Mouse (Mus musculus) limb, embryonic 14.5 days (tissue): ENCODE data around the gene Tmem94. TPM values are rescaled to one million over a fixed set of nuclear protein-coding genes. Genes with fewer than 3 reads are reported as not detected.

Source experiments
- ATAC-seq: fragments of 200-750 bp; cut with Nextera tagmentation; 2 replicates; pipeline ENCODE4 v1.8.0; 2017; ENCODE audit warnings: low read depth, moderate number of reproducible peaks, moderate TSS enrichment; ENCODE audit not compliant: low FRiP score
- DNase-seq: peaks from one replicate; pipeline ENCODE4 v3.0.0-alpha.2; 2015; ENCODE audit warnings: low spot score
- H3K27ac ChIP-seq: fragments of 300-500 bp; sonication (generic); replicated peaks from 2 replicates; pipeline ENCODE4 v1.5.1; 2014; ENCODE audit warnings: low read depth, mild to moderate bottlenecking, low read length, moderate library complexity, mixed read lengths
- H3K27me3 ChIP-seq: fragments of 300-500 bp; sonication (generic); 2 replicates; pipeline ENCODE4 v1.6.1; 2014; ENCODE audit warnings: low read length, mixed read lengths; ENCODE audit not compliant: control insufficient read depth, insufficient read depth
- H3K36me3 ChIP-seq: fragments of 300-500 bp; sonication (generic); 2 replicates; pipeline ENCODE4 v1.6.1; 2014; ENCODE audit warnings: mild to moderate bottlenecking, low read length, moderate library complexity, mixed read lengths; ENCODE audit not compliant: control insufficient read depth, insufficient read depth
- H3K4me1 ChIP-seq: fragments of 300-500 bp; sonication (generic); 2 replicates; pipeline ENCODE4 v1.6.1; 2014; ENCODE audit warnings: antibody characterized with exemption, low read length, mixed read lengths; ENCODE audit not compliant: control insufficient read depth, insufficient read depth
- H3K4me2 ChIP-seq: fragments of 300-500 bp; sonication (generic); replicated peaks from 2 replicates; pipeline ENCODE4 v1.6.1; 2014; ENCODE audit warnings: low read depth, mild to moderate bottlenecking, low read length, moderate library complexity; ENCODE audit not compliant: severe bottlenecking
- H3K4me3 ChIP-seq: fragments of 300-500 bp; sonication (generic); replicated peaks from 2 replicates; pipeline ENCODE4 v1.5.1; 2014; ENCODE audit warnings: low read length
- H3K9ac ChIP-seq: fragments of 300-500 bp; sonication (generic); 2 replicates; pipeline ENCODE4 v1.6.1; 2014; ENCODE audit warnings: mild to moderate bottlenecking, low read depth, low read length, moderate library complexity; ENCODE audit not compliant: severe bottlenecking
- H3K9me3 ChIP-seq: fragments of 300-500 bp; sonication (generic); 2 replicates; pipeline ENCODE4 v1.6.1; 2016; ENCODE audit warnings: low read length; ENCODE audit not compliant: control insufficient read depth
- POLR2A ChIP-seq: fragments of 200-500 bp; IDR thresholded peaks from 2 replicates; pipeline ENCODE4 v1.8.0; 2012; ENCODE audit warnings: inconsistent platforms, mild to moderate bottlenecking, moderate library complexity, borderline replicate concordance; ENCODE audit not compliant: insufficient read depth, insufficient read length; ENCODE audit errors: extremely low read depth
- WGBS: fragments of 180-500 bp; shearing (Covaris S2); extraction: QIAGEN DNeasy Blood & Tissue Kit; methylation state at CpG from one replicate; pipeline ENCODE4 v1.1.7; 2014; 5-methylcytosine and 5-hydroxymethylcytosine counted together
- polyA plus RNA-seq, 2 experiments: library from polyadenylated mRNA; depleted of rRNA in 1 of 2; stranded (reverse) in 1 of 2; unstranded in 1 of 2; fragments of >200 nt; fragmentation: Nextera tagmentation in 1 of 2; extraction: Ambion mirVana in 1 of 2; gene quantifications; 2 replicates each; pipeline versions ENCODE4 v1.2.1 to v1.2.3; 2012 to 2014

The Tmem94 gene
- polyA plus RNA-seq, 2 experiments: 17.9 to 46.8 TPM

DNA sequence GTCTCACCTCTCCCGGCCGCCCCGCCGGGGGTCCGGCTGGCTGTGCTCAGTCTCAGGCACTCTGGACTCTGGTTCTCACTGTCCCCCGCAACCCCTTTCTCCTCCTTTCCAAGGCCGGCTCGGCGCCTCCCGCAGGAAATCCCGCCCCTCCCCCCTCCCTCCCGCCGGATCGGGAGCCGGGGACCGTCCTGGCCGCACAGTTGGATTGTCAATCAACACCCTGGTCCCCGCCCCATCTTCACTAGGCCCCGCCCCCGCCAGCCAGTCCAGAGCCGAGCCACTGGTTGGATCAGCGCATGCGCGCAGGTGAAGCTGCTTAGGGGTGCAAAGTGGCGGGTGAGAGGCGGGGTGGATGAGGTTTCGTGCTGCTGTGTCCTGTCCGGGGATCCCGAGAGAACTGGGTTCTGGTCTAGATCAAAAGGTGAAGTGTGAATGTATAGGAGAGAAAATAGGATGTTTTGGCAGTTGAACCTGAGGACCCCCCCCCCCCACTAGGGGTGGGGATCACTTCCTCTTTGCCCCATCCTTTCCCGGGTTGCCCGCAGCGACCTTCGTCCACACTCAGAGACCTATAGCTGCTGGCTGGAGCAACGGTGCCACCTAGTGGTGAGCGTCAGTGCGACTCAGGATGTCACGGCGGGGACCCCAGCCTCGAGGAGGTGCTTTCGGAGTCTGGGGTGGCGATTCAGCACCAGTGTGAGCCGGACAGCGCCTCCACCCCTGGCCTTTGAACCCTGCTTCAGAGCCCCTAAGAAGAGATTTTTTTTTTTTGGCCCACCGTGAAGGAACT is 48.5 kb downstream of the Tmem94 start, which contains the start of gene Caskin2:
Caskin2 (minus strand) TSS at position 133 of the 790 bp plus-strand sequence.
- ATAC-seq (peak; percentile 92), DNase-seq (peak; percentile 97)
- Histone ChIP-seq H3K4me3 (peak within 1 kb of the TSS; percentile 92), H3K9ac (peak within 1 kb of the TSS; percentile 77), H3K36me3 (peaks cover 36% of the 10 kb centered on the region), H3K9me3 (no peaks in the 10 kb centered on the region), H3K27ac (peak within 1 kb of the TSS; percentile 79), H3K27me3 (no peaks in the 10 kb centered on the region), H3K4me2 (peak within 1 kb of the TSS; percentile 97), H3K4me1 (peaks cover 49% of the 10 kb centered on the region)
- WGBS: 3% methylated on average over 38 of the region's 44 CpGs
- 0 out of 2 replicates have a peak, but pooled peaks have one; percentile 39 for TF ChIP-seq POLR2A

DNA sequence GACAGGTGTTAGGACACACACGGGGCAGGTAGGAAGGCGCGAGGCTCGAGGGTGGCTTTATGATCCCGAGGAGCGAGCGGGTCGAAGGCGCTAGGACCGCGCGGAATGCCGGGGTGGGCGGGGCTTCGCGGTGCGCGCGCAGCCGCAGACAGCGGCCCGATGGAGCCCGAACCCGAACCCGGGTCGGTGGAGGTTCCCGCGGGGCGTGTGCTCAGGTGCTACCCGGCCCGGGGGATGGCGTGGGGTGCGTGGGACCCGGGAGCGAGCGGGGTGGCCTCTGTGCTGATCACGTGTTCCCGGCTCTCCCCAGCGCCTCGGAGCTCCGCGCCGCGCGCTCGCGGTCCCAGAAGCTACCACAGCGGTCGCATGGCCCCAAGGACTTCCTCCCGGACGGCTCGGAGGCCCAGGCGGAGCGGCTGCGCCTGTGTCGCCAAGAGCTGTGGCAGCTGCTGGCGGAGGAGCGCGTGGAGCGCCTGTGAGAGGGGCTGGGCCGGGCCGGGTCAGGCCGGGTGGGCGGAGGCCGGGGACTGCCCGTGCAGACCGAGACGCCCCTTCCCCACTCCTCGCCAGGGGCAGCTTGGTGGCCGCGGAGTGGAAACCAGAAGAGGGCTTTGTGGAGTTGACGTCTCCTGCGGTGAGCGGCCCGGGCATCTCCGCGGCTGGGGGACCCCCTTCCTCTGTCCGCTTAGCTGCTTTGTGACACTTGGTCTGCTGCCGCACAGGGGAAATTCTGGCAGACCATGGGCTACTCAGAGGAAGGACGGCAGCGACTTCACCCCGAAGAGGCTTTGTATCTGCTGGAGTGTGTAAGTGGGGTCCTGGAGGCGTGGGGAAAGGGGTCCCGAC is 49.6 kb downstream of the Tmem94 start, which contains the start of gene Tsen54:
Tsen54 (plus strand) TSS at position 120 of the 846 bp plus-strand sequence.
- DNase-seq (peak; percentile 78), ATAC-seq (peak; percentile 35)
- Histone ChIP-seq H3K9me3 (no peaks in the 10 kb centered on the region), H3K4me1 (peaks cover 38% of the 10 kb centered on the region), H3K4me3 (peak within 1 kb of the TSS; percentile 92), H3K27me3 (no peaks in the 10 kb centered on the region), H3K36me3 (peaks cover 33% of the 10 kb centered on the region), H3K27ac (no peak within 1 kb of the TSS), H3K4me2 (peak within 1 kb of the TSS; percentile 97), H3K9ac (peak within 1 kb of the TSS; percentile 77)
- 1% methylated on average over 65 of the region's 84 CpGs for WGBS
- 0 out of 2 replicates have a peak, but pooled peaks have one; percentile 22 for TF ChIP-seq POLR2A

DNA sequence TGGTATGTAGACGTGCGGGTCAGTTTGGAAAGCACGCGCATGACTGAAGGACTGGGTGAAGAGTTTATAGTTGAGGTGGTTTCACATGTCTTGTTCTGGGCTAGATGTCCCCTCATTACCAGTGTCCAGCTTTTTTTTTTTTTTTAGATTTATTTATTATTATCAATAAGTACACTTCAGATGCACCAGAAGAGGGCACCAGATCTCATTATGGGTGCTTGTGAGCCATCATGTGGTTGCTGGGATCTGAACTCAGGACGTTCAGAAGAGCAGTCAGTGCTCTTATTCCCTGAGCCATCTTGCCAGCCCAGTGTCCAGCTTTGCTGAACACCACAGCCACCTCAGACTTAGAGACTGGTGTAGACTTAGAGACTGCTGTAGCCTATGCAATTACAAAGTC is 52.1 kb downstream of the Tmem94 start:
- no peak overlapping the region for H3K4me3 ChIP-seq
- H3K36me3 ChIP-seq: peaks cover 34% of the 10 kb centered on the region
- DNase-seq (no peak), ATAC-seq (no peak)
- TF ChIP-seq POLR2A: no peak
- H3K9me3 ChIP-seq: no peaks in the 10 kb centered on the region
- H3K9ac ChIP-seq: no peak overlapping the region
- peaks cover 16% of the 10 kb centered on the region for H3K4me1 ChIP-seq
- no peak overlapping the region for H3K27ac ChIP-seq
- H3K4me2 ChIP-seq: no peak overlapping the region
- WGBS: 90% methylated on average over 5 of the region's 5 CpGs
- no peaks in the 10 kb centered on the region for H3K27me3 ChIP-seq

DNA sequence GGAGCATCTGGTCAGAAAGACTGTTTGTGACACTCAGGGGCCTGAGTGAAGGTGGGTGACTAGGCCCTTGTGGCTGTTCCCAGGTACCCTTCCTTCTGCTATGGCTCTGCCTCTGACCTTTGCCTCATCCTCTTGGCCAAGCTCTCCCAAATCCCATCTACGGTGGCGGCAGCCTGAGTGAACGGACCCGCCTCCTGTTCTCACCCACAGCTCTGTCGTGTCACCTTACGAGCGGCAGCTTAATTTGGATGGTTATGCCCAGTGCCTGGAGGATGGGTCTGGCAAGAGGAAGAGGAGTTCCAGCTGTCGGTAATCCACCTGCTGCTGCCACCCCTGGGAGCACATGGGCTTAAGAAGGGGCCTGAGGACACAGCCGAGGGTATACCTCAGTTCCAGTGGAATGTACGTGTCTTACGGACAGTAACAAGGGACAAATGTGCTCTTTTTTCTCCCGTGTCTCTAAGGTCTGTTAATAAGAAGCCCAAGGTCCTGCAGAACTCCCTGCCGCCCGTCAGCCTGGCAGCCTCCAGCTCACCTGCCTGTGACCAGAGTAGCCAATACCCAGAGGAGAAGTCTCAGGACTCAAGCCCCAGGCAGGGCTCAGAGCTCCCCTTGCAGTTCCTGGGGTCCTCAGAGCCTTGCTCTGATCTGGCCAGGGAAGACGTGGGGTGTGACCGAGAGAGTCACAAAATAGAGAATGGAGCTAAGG is 54.8 kb downstream of the Tmem94 start:
- Histone ChIP-seq H3K36me3 (peaks cover 36% of the 10 kb centered on the region), H3K4me3 (no peak overlapping the region), H3K4me1 (peaks cover 13% of the 10 kb centered on the region), H3K9ac (no peak overlapping the region), H3K27me3 (peaks cover 9% of the 10 kb centered on the region), H3K9me3 (no peaks in the 10 kb centered on the region), H3K27ac (no peak overlapping the region), H3K4me2 (no peak overlapping the region)
- DNase-seq (no peak), ATAC-seq (no peak)
- WGBS: 88% methylated on average over 16 of the region's 16 CpGs
- no peak for TF ChIP-seq POLR2A

DNA sequence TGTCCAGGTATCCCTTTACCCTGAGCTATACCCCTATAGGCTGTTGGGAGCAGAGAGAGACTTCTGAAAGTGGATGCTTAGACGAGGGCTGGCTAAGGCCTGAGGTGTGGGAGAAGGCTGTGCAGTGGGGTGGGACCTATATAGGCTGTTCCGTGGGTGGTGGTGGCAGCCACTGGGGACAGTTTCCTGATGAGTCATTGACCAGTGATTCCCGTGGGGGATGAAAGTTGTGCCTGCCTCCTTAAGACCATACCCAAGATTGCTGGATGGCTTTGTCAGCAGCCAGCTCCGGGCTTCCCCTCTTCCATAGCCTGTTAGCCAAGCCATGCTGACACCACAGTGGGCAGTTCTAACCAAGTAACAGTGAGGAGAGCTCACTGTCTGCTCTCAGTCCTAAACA is 55.8 kb downstream of the Tmem94 start:
- no peaks in the 10 kb centered on the region for H3K9me3 ChIP-seq
- H3K4me1 ChIP-seq: peaks cover 7% of the 10 kb centered on the region
- TF ChIP-seq POLR2A: no peak
- DNase-seq (no peak), ATAC-seq (no peak)
- H3K36me3 ChIP-seq: peaks cover 36% of the 10 kb centered on the region
- WGBS: 83% methylated on average over 4 of the region's 4 CpGs
- H3K27me3 ChIP-seq: peaks cover 14% of the 10 kb centered on the region
- H3K4me3 ChIP-seq: no peak overlapping the region
- H3K27ac ChIP-seq: no peak overlapping the region
- no peak overlapping the region for H3K4me2 ChIP-seq
- no peak overlapping the region for H3K9ac ChIP-seq
